31 mouse cellular contexts compared by ENCODE assay signal in genomic region chr16:26549221-26549620, GRCm38 (mm10). TPM values are rescaled to one million over a fixed set of nuclear protein-coding genes. Genes with fewer than 3 reads are reported as not detected.
A peak's percentile ranks its signal among the peaks of the same experiment; 100 is the strongest.
DNase-seq lines count a peak whose midpoint lies in the region; ATAC-seq and TF ChIP-seq lines count a peak whose summit lies in the region.
"Had no signal": no experiment of that assay in that cellular context is flagged by ENCODE, and none has a peak within 500 bp of the region (broad histone marks: within the 10 kb centered on the region; RNA-seq: fewer than 3 reads in every experiment).

No protein-coding gene starts in this region.

- no peak overlapping the region for H3K27ac ChIP-seq in forebrain, postnatal 0 days (ENCODE audit: low read depth, low read length)
- H3K27ac ChIP-seq in forebrain, embryonic 15.5 days (replicated peaks) = no peak overlapping the region
- H3K27ac ChIP-seq: embryonic facial prominence, embryonic 10.5 days; forebrain, embryonic 10.5 days; heart, adult 2 months; heart, embryonic 13.5 days; hindbrain, embryonic 12.5 days; kidney, embryonic 15.5 days; limb, embryonic 15.5 days; liver, embryonic 14.5 days; neural tube, embryonic 12.5 days had no signal

- no peak overlapping the region for H3K4me3 ChIP-seq in forebrain, postnatal 0 days (ENCODE audit: low read depth, low read length)
- H3K4me3 ChIP-seq in forebrain, embryonic 15.5 days = no peak overlapping the region
- H3K4me3 ChIP-seq: embryonic facial prominence, embryonic 10.5 days; forebrain, embryonic 10.5 days; heart, adult 2 months; heart, embryonic 13.5 days; hindbrain, embryonic 12.5 days; kidney, embryonic 15.5 days; limb, embryonic 15.5 days; neural tube, embryonic 12.5 days had no signal

- H3K4me2 ChIP-seq in forebrain, postnatal 0 days (ENCODE audit: low read depth) = no peak overlapping the region
- no peak overlapping the region for H3K4me2 ChIP-seq in forebrain, embryonic 15.5 days (replicated peaks)
- H3K4me2 ChIP-seq: heart, embryonic 13.5 days; hindbrain, embryonic 12.5 days; kidney, embryonic 15.5 days; limb, embryonic 15.5 days; lung, embryonic 14.5 days; neural tube, embryonic 12.5 days had no signal

- no peaks in the 10 kb centered on the region; the same call in 1 of the 2 replicates for H3K27me3 ChIP-seq in forebrain, postnatal 0 days (ENCODE audit: insufficient read depth, low read length)
- no peaks in the 10 kb centered on the region for H3K27me3 ChIP-seq in forebrain, embryonic 15.5 days
- H3K27me3 ChIP-seq: heart, embryonic 13.5 days; hindbrain, embryonic 12.5 days; limb, embryonic 15.5 days; neural tube, embryonic 12.5 days had no signal

- H3K4me1 ChIP-seq in forebrain, postnatal 0 days (ENCODE audit: insufficient read depth) = no peaks in the 10 kb centered on the region
- H3K4me1 ChIP-seq in forebrain, embryonic 15.5 days = peaks cover 4% of the 10 kb centered on the region; the same call in 1 of the 2 replicates
- H3K4me1 ChIP-seq: kidney, embryonic 15.5 days; limb, embryonic 15.5 days had no signal

- H3K9ac ChIP-seq in forebrain, postnatal 0 days = no peak overlapping the region
- H3K9ac ChIP-seq in forebrain, embryonic 15.5 days (replicated peaks) = no peak overlapping the region
- H3K9ac ChIP-seq: heart, embryonic 13.5 days; hindbrain, embryonic 12.5 days; kidney, embryonic 15.5 days; limb, embryonic 15.5 days; liver, embryonic 14.5 days; lung, embryonic 14.5 days; neural tube, embryonic 12.5 days had no signal

- no peak for DNase-seq in forebrain, postnatal 0 days
- peak; percentile 17 to 34 for DNase-seq in right cerebral cortex, adult 2 months (ENCODE audit: low spot score in 2 of 2)
- no peak for DNase-seq in right cerebral cortex, postnatal 4 days
- peak; percentile 7 to 34 for DNase-seq in left cerebral cortex, adult 18-20 months (ENCODE audit: low spot score in 2 of 2)
- DNase-seq in testis, postnatal 10 days (ENCODE audit: low spot score) = no peak
- DNase-seq: adrenal gland, postnatal 14 days; cerebellum, adult 9-11 months; gastrocnemius, postnatal 25 days; heart, adult 2 months; heart, postnatal 14 days; kidney, adult 11 months; kidney, postnatal 4 days; lung, embryonic 14.5 days; lung, postnatal 4 days; midbrain, embryonic 14.5 days had no signal

- no peaks in the 10 kb centered on the region for H3K9me3 ChIP-seq in forebrain, postnatal 0 days (ENCODE audit: low read length)
- H3K9me3 ChIP-seq in forebrain, embryonic 15.5 days = no peaks in the 10 kb centered on the region
- H3K9me3 ChIP-seq: embryonic facial prominence, embryonic 10.5 days; forebrain, embryonic 10.5 days; heart, embryonic 13.5 days; hindbrain, embryonic 12.5 days; kidney, embryonic 15.5 days; limb, embryonic 15.5 days; neural tube, embryonic 12.5 days had no signal

- peak; percentile 20; the same call in 1 of the 2 replicates for ATAC-seq in forebrain, postnatal 0 days
- ATAC-seq in forebrain, embryonic 15.5 days (replicated peaks) = no peak
- ATAC-seq in erythroblast, adult 5-6 weeks (replicated peaks; ENCODE audit: low FRiP score, poor library complexity, severe bottlenecking) = no peak
- no peak for ATAC-seq in granulocyte monocyte progenitor cell, adult 5-6 weeks (replicated peaks; ENCODE audit: poor library complexity, severe bottlenecking)

- WGBS in forebrain, postnatal 0 days = 74% methylated on average over 2 of the region's 2 CpGs
- 90% methylated on average over 2 of the region's 2 CpGs for WGBS in forebrain, embryonic 15.5 days

- no peaks in the 10 kb centered on the region for H3K36me3 ChIP-seq in forebrain, postnatal 0 days (ENCODE audit: insufficient read depth)
- no peaks in the 10 kb centered on the region for H3K36me3 ChIP-seq in forebrain, embryonic 15.5 days
- H3K36me3 ChIP-seq: embryonic facial prominence, embryonic 10.5 days; forebrain, embryonic 10.5 days; heart, embryonic 13.5 days; hindbrain, embryonic 12.5 days; kidney, embryonic 15.5 days; limb, embryonic 15.5 days; neural tube, embryonic 12.5 days had no signal

- TF ChIP-seq CTCF in forebrain, postnatal 0 days (IDR thresholded peaks at IDR 0.05; ENCODE audit: low read depth) = no peak

RNA-seq across cellular contexts. Expression of gene Tmem207, which starts 22.7 kb away (rescaled TPM):
- not detected in 2 replicates for total RNA-seq in forebrain, postnatal 0 days (2014; rRNA removed)
- not detected in 2 replicates for polyA plus RNA-seq in forebrain, postnatal 0 days (2015; fragmentation: Nextera tagmentation; extraction: Ambion mirVana)
- polyA plus RNA-seq in forebrain, embryonic 15.5 days (2015; fragmentation: Nextera tagmentation; extraction: Ambion mirVana) = 0.26 TPM in 1 of 2 replicates, not detected in the other
- not detected for total RNA-seq in left cerebral cortex, adult 18-20 months (2021)
- not detected in 2 replicates for total RNA-seq in erythroblast, adult 5-6 weeks (2015; ENCODE audit: low replicate concordance)
- not detected in 2 replicates for total RNA-seq in erythroblast, adult 5-6 weeks (2017; ENCODE audit: low replicate concordance)
- not detected in 2 replicates for total RNA-seq in granulocyte monocyte progenitor cell, adult 5-6 weeks (2014; fragmentation: Nextera tagmentation)
- not detected in 2 replicates for total RNA-seq in granulocyte monocyte progenitor cell, adult 5-6 weeks (2017)
- total RNA-seq: adrenal gland, postnatal 14 days; gastrocnemius, postnatal 25 days; heart, adult 2 months; heart, postnatal 14 days; left cerebral cortex, postnatal 36 days; megakaryocyte-erythroid progenitor cell, adult 5-6 weeks had no signal
- polyA plus RNA-seq: cortical plate, adult 2 months; embryonic facial prominence, embryonic 10.5 days; forebrain, embryonic 10.5 days; heart, adult 2 months; heart, embryonic 13.5 days; hindbrain, embryonic 12.5 days; kidney, embryonic 15.5 days; limb, embryonic 15.5 days; liver, embryonic 14.5 days; lung, embryonic 14.5 days; stomach, embryonic 16.5 days; thymus, postnatal 0 days had no signal

RNA-seq across cellular contexts. Expression of gene Il1rap, which starts 32.3 kb away (rescaled TPM):
- total RNA-seq in forebrain, postnatal 0 days (2014; rRNA removed) = 8.9 and 9.3 TPM in 2 replicates
- 4.7 and 5.2 TPM in 2 replicates for polyA plus RNA-seq in forebrain, postnatal 0 days (2015; fragmentation: Nextera tagmentation; extraction: Ambion mirVana)
- polyA plus RNA-seq in forebrain, embryonic 15.5 days (2015; fragmentation: Nextera tagmentation; extraction: Ambion mirVana) = 4.2 and 5.3 TPM in 2 replicates
- total RNA-seq in left cerebral cortex, adult 18-20 months (2021) = 10 to 100 TPM; 30.5 to 30.9 TPM
- 4.4 and 10.2 TPM in 2 replicates for total RNA-seq in erythroblast, adult 5-6 weeks (2015; ENCODE audit: low replicate concordance)
- total RNA-seq in erythroblast, adult 5-6 weeks (2017; ENCODE audit: low replicate concordance) = 3.1 and 4.6 TPM in 2 replicates
- 12.0 and 12.8 TPM in 2 replicates for total RNA-seq in granulocyte monocyte progenitor cell, adult 5-6 weeks (2014; fragmentation: Nextera tagmentation)
- total RNA-seq in granulocyte monocyte progenitor cell, adult 5-6 weeks (2017) = 18.9 and 20.3 TPM in 2 replicates

Comparison
In these comparisons a context has a peak if more than half of its experiments do, and no peak if none do; other contexts are left out.
1. DNase-seq: peak in right cerebral cortex, adult 2 months (2 of 2) and left cerebral cortex, adult 18-20 months (2 of 2); none in forebrain, postnatal 0 days (single experiment), right cerebral cortex, postnatal 4 days (single experiment) and testis, postnatal 10 days (single experiment).